Mouse (Mus musculus): ENCODE data around the gene Chst13. TPM values are rescaled to one million over a fixed set of nuclear protein-coding genes. Genes with fewer than 3 reads are reported as not detected.

The Chst13 gene
- total and polyA plus RNA-seq, 2 experiments from 2014 or later, result not detected

- Histone ChIP-seq H3K4me2 (ENCODE audit: low read depth) (no peak overlapping the region), H3K27me3 (ENCODE audit: insufficient read depth, low read length) (no peaks in the 10 kb centered on the region), H3K36me3 (ENCODE audit: insufficient read depth) (no peaks in the 10 kb centered on the region), H3K27ac (ENCODE audit: low read depth, low read length) (no peak overlapping the region), H3K9me3 (ENCODE audit: low read length) (no peaks in the 10 kb centered on the region), H3K9ac (no peak overlapping the region), H3K4me1 (ENCODE audit: insufficient read depth) (no peaks in the 10 kb centered on the region), H3K4me3 (ENCODE audit: low read depth, low read length) (no peak overlapping the region)
- no peak for ATAC-seq
- no peak for TF ChIP-seq CTCF (IDR thresholded peaks at IDR 0.05; ENCODE audit: low read depth)
- 75% methylated on average over 3 of the region's 3 CpGs for WGBS
- no peak for DNase-seq
These were observed 9.3 kb upstream of the Chst13 start for GRCm38 (mm10) chr6:90334244-90334643.

DNA sequence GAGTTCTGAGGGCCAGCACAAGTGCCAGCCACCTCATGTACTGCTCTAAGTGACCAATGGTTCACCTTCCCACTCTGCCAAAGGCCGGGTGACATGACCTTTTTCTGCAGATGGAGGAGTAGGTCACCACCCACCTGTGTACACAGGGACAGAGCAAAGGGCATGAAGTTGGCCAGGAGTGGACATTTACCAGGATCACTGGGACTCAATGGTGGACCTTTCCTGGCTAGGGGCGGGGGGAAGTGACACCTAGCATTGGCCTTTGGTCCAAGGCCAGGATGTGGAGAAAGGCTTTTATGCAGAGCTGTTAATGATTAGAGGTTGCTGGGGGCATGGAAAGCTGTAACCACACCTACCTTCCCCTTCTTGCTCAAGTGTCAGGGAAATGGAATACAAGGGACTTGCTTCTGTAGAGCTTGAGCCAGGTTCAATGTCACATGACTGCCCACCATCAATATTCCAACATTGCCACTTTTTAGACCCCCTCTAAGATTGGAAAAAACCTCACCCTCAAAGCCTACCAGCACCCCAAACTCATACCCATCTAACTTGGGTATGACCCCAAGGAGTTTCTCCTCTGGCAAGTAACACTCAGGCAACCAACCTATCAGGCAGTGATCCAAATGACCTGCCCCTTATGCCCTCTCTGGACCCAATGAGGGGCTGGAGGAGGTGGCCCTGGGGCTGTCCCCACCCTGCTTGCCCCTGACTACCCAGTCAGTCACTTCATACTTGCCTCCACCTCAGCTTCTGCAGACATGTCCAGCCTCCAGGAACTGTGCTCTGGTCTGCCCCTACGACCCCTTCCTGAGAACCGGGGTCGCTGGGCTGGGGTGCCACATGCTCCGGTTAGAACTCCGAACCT, 7.8 kb upstream of the Chst13 start, which contains the start of gene Uroc1:
Uroc1 (plus strand) TSS at position 724 of the 865 bp plus-strand sequence.
- TF ChIP-seq CTCF (IDR thresholded peaks at IDR 0.05; ENCODE audit: low read depth), result no peak
- Histone ChIP-seq H3K27ac (ENCODE audit: low read depth, low read length) (no peak within 1 kb of the TSS), H3K4me1 (ENCODE audit: insufficient read depth) (no peaks in the 10 kb centered on the region), H3K9me3 (ENCODE audit: low read length) (no peaks in the 10 kb centered on the region), H3K4me2 (ENCODE audit: low read depth) (no peak within 1 kb of the TSS), H3K9ac (no peak within 1 kb of the TSS), H3K36me3 (ENCODE audit: insufficient read depth) (no peaks in the 10 kb centered on the region), H3K4me3 (ENCODE audit: low read depth, low read length) (no peak within 1 kb of the TSS), H3K27me3 (ENCODE audit: insufficient read depth, low read length) (no peaks in the 10 kb centered on the region)
- 88% methylated on average over 7 of the region's 7 CpGs for WGBS
- ATAC-seq, result no peak
- DNase-seq, result no peak

DNA sequence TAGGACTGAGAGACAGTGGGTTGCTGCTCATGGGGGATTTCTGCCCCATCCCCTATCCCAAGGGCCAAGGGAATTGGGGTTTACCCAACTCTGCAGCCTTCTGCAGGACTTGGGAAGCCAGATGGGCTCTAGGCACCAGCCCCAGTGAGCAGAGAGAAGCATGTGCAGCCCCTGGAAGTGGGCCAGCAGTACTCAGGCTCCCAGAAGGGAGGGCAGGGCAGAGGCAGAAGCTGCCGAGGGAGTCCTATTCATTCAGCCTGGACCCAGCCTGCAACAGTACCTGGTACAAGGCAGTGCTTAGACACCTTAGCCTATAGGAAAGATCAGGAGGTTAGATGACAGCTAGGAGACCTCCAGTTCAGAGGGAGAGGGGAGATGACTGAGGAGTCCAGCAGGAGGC, 5.0 kb upstream of the Chst13 start:
- WGBS, result 0% methylated on average over 1 of the region's 1 CpGs
- Histone ChIP-seq H3K9me3 (ENCODE audit: low read length) (no peaks in the 10 kb centered on the region), H3K36me3 (ENCODE audit: insufficient read depth) (no peaks in the 10 kb centered on the region), H3K9ac (no peak overlapping the region), H3K4me3 (ENCODE audit: low read depth, low read length) (no peak overlapping the region), H3K27ac (ENCODE audit: low read depth, low read length) (no peak overlapping the region), H3K4me2 (ENCODE audit: low read depth) (no peak overlapping the region), H3K27me3 (ENCODE audit: insufficient read depth, low read length) (no peaks in the 10 kb centered on the region; the same call in 1 of the 2 replicates), H3K4me1 (ENCODE audit: insufficient read depth) (no peaks in the 10 kb centered on the region)
- TF ChIP-seq CTCF (IDR thresholded peaks at IDR 0.05; ENCODE audit: low read depth), result 0 out of 2 replicates have a peak, but pooled peaks have one; percentile 21
- DNase-seq, result peak; percentile 78
- ATAC-seq, result peak; percentile 92

GRCm38 (mm10) chr6:90327670-90328069, 2.7 kb upstream of the Chst13 start:
- DNase-seq (peak; percentile 27), ATAC-seq (no peak)

GRCm38 (mm10) chr6:90324463-90324862, 522 bp downstream of the Chst13 start:
- H3K4me1 ChIP-seq (ENCODE audit: insufficient read depth), result no peaks in the 10 kb centered on the region
- H3K36me3 ChIP-seq (ENCODE audit: insufficient read depth), result no peaks in the 10 kb centered on the region
- WGBS, result 70% methylated on average over 3 of the region's 3 CpGs
- H3K9me3 ChIP-seq (ENCODE audit: low read length), result no peaks in the 10 kb centered on the region
- no peak overlapping the region for H3K4me2 ChIP-seq (ENCODE audit: low read depth)
- TF ChIP-seq CTCF (IDR thresholded peaks at IDR 0.05; ENCODE audit: low read depth), result no peak
- H3K27ac ChIP-seq (ENCODE audit: low read depth, low read length), result no peak overlapping the region
- H3K9ac ChIP-seq, result no peak overlapping the region
- H3K27me3 ChIP-seq (ENCODE audit: insufficient read depth, low read length), result no peaks in the 10 kb centered on the region; the same call in 1 of the 2 replicates
- H3K4me3 ChIP-seq (ENCODE audit: low read depth, low read length), result no peak overlapping the region
- no peak for DNase-seq
- no peak for ATAC-seq

More at GRCm38 (mm10) chr6:90327670-90328069, 2.7 kb upstream of the Chst13 start:
- Histone ChIP-seq H3K4me2 (ENCODE audit: low read depth) (no peak overlapping the region), H3K9ac (no peak overlapping the region), H3K9me3 (ENCODE audit: low read length) (no peaks in the 10 kb centered on the region), H3K27ac (ENCODE audit: low read depth, low read length) (no peak overlapping the region), H3K27me3 (ENCODE audit: insufficient read depth, low read length) (no peaks in the 10 kb centered on the region; the same call in 1 of the 2 replicates), H3K36me3 (ENCODE audit: insufficient read depth) (no peaks in the 10 kb centered on the region), H3K4me1 (ENCODE audit: insufficient read depth) (no peaks in the 10 kb centered on the region), H3K4me3 (ENCODE audit: low read depth, low read length) (no peak overlapping the region)
- WGBS, result 15% methylated on average over 6 of the region's 6 CpGs
- TF ChIP-seq CTCF (IDR thresholded peaks at IDR 0.05; ENCODE audit: low read depth), result peak; percentile 70

- Histone ChIP-seq H3K27ac (ENCODE audit: low read depth, low read length) (no peak overlapping the region), H3K4me3 (ENCODE audit: low read depth, low read length) (no peak overlapping the region), H3K27me3 (ENCODE audit: insufficient read depth, low read length) (no peaks in the 10 kb centered on the region; the same call in 1 of the 2 replicates), H3K4me2 (ENCODE audit: low read depth) (no peak overlapping the region), H3K36me3 (ENCODE audit: insufficient read depth) (no peaks in the 10 kb centered on the region), H3K9ac (no peak overlapping the region), H3K9me3 (ENCODE audit: low read length) (no peaks in the 10 kb centered on the region), H3K4me1 (ENCODE audit: insufficient read depth) (no peaks in the 10 kb centered on the region)
- WGBS, result 42% methylated on average over 3 of the region's 3 CpGs
- TF ChIP-seq CTCF (IDR thresholded peaks at IDR 0.05; ENCODE audit: low read depth), result no peak
- no peak for ATAC-seq
- DNase-seq, result no peak
These were observed 959 bp downstream of the Chst13 start for GRCm38 (mm10) chr6:90324026-90324425.

- WGBS, result 52% methylated on average over 4 of the region's 4 CpGs
These were observed 3.2 kb downstream of the Chst13 start for GRCm38 (mm10) chr6:90321811-90322210.

More at GRCm38 (mm10) chr6:90321811-90322210, 3.2 kb downstream of the Chst13 start:
- no peak for ATAC-seq
- Histone ChIP-seq H3K27me3 (ENCODE audit: insufficient read depth, low read length) (no peaks in the 10 kb centered on the region; the same call in 1 of the 2 replicates), H3K36me3 (ENCODE audit: insufficient read depth) (no peaks in the 10 kb centered on the region), H3K9ac (no peak overlapping the region), H3K9me3 (ENCODE audit: low read length) (no peaks in the 10 kb centered on the region), H3K4me3 (ENCODE audit: low read depth, low read length) (no peak overlapping the region), H3K4me1 (ENCODE audit: insufficient read depth) (no peaks in the 10 kb centered on the region), H3K4me2 (ENCODE audit: low read depth) (no peak overlapping the region), H3K27ac (ENCODE audit: low read depth, low read length) (no peak overlapping the region)
- DNase-seq, result no peak
- TF ChIP-seq CTCF (IDR thresholded peaks at IDR 0.05; ENCODE audit: low read depth), result no peak

Data from forebrain, postnatal 0 days (tissue).